Mouse (Mus musculus) embryonic facial prominence, embryonic 14.5 days (tissue): ENCODE results near the gene Gm43518. TPM values are rescaled to one million over a fixed set of nuclear protein-coding genes. Genes with fewer than 3 reads are reported as not detected.
A peak's percentile ranks its signal among the peaks of the same experiment; 100 is the strongest.

ENCODE experiments used
- ATAC-seq: fragments of 200-750 bp; cut with Nextera tagmentation; 2 replicates; pipeline ENCODE4 v1.8.0; 2017; ENCODE audit warnings: low read depth, moderate number of reproducible peaks, moderate TSS enrichment
- DNase-seq: peaks from one replicate; pipeline ENCODE4 v3.0.0-alpha.2; 2015; ENCODE audit warnings: low spot score
- H3K27ac ChIP-seq: fragments of 300-500 bp; sonication (generic); replicated peaks from 2 replicates; pipeline ENCODE4 v1.5.1; 2014; ENCODE audit warnings: low read depth, mild to moderate bottlenecking, low read length, moderate library complexity
- H3K27me3 ChIP-seq: fragments of 300-500 bp; sonication (generic); replicated peaks from 2 replicates; pipeline ENCODE4 v1.6.1; 2014; ENCODE audit warnings: low read length; ENCODE audit not compliant: control insufficient read depth, insufficient read depth
- H3K36me3 ChIP-seq: fragments of 300-500 bp; sonication (generic); 2 replicates; pipeline ENCODE4 v1.6.1; 2014; ENCODE audit warnings: low read length, mixed read lengths; ENCODE audit not compliant: control insufficient read depth, insufficient read depth
- H3K4me1 ChIP-seq: fragments of 300-500 bp; sonication (generic); 2 replicates; pipeline ENCODE4 v1.6.1; 2014; ENCODE audit warnings: antibody characterized with exemption, low read length; ENCODE audit not compliant: control insufficient read depth, insufficient read depth
- H3K4me2 ChIP-seq: fragments of 300-500 bp; sonication (generic); 2 replicates; pipeline ENCODE4 v1.6.1; 2014; ENCODE audit warnings: low read depth, mild to moderate bottlenecking, low read length, moderate library complexity, mixed read lengths
- H3K4me3 ChIP-seq: fragments of 300-500 bp; sonication (generic); 2 replicates; pipeline ENCODE4 v1.5.1; 2014; ENCODE audit warnings: low read depth, mild to moderate bottlenecking, low read length
- H3K9ac ChIP-seq: fragments of 300-500 bp; sonication (generic); 2 replicates; pipeline ENCODE4 v1.6.1; 2014; ENCODE audit warnings: low read depth, mild to moderate bottlenecking, low read length, moderate library complexity, mixed read lengths
- H3K9me3 ChIP-seq: fragments of 300-500 bp; sonication (generic); 2 replicates; pipeline ENCODE4 v1.6.1; 2016; ENCODE audit warnings: low read length; ENCODE audit not compliant: control insufficient read depth
- WGBS: fragments of 180-500 bp; shearing (Covaris S2); extraction: QIAGEN DNeasy Blood & Tissue Kit; methylation state at CpG from one replicate; pipeline ENCODE4 v1.1.7; 2014; 5-methylcytosine and 5-hydroxymethylcytosine counted together
- polyA plus RNA-seq: library from polyadenylated mRNA; unstranded; fragments of >200 nt; fragmentation: Nextera tagmentation; extraction: Ambion mirVana; gene quantifications from 2 replicates; pipeline ENCODE4 v1.2.1, GENCODE M21; 2014

Gene Gm43518
- polyA plus RNA-seq, 1 experiment from 2014 or later: 0.67 TPM

GRCm38 (mm10) chr5:123946546-123946945 is 19.3 kb downstream of the Gm43518 start:
- Histone ChIP-seq H3K4me1 (no peaks in the 10 kb centered on the region), H3K9ac (no peak overlapping the region), H3K27me3 (no peaks in the 10 kb centered on the region), H3K4me2 (no peak overlapping the region), H3K27ac (no peak overlapping the region), H3K9me3 (no peaks in the 10 kb centered on the region), H3K36me3 (no peaks in the 10 kb centered on the region), H3K4me3 (no peak overlapping the region)
- WGBS: 57% methylated on average over 4 of the region's 4 CpGs
- no peak for DNase-seq
- ATAC-seq: no peak

DNA sequence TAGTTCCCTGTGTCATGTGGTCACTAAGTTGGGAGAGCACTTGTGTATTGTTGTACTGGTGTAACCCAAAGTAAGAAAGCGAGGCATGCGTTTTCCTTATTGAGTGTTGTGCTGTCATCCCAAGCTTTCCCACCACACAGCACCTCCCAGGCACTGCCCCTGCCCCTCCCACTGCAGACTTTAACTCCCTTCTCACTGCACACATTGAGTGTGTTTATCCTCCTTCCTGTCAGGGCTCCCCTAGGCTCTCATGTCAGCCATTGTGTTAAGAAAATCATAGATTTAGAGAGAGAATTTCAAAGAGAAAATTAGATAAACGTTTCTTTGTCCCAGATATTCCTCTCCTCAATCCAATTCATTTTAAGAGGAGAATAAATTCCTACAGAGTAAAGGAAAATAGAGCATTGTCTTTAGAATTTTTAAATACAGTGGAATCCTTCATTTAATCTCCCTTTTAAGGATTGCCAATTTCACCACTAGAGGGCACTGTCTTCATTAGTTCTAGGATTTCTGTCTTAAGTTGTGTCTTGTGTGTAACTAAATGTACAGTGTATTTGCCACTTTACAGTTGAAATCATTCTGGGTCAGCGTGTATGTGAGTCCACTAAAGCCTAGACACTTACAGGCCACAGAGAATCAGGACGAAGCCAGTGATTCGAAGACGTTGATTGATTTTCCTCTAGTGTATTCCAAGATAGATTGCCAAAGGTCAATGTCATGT is 20.0 kb downstream of the Gm43518 start:
- no peak for ATAC-seq
- no peak overlapping the region for H3K4me2 ChIP-seq
- H3K9ac ChIP-seq: no peak overlapping the region
- H3K9me3 ChIP-seq: no peaks in the 10 kb centered on the region
- H3K4me1 ChIP-seq: no peaks in the 10 kb centered on the region
- peak; percentile 80 for DNase-seq
- no peaks in the 10 kb centered on the region for H3K36me3 ChIP-seq
- no peak overlapping the region for H3K27ac ChIP-seq
- WGBS: 58% methylated on average over 7 of the region's 7 CpGs
- no peaks in the 10 kb centered on the region for H3K27me3 ChIP-seq
- no peak overlapping the region for H3K4me3 ChIP-seq

GRCm38 (mm10) chr5:123952365-123953045 is 25.3 kb downstream of the Gm43518 start:
- 57% methylated on average over 5 of the region's 5 CpGs for WGBS
- Histone ChIP-seq H3K36me3 (no peaks in the 10 kb centered on the region), H3K4me3 (no peak overlapping the region), H3K9me3 (no peaks in the 10 kb centered on the region), H3K27me3 (no peaks in the 10 kb centered on the region), H3K4me1 (no peaks in the 10 kb centered on the region), H3K4me2 (no peak overlapping the region), H3K27ac (no peak overlapping the region), H3K9ac (no peak overlapping the region)
- ATAC-seq (no peak), DNase-seq (no peak)

GRCm38 (mm10) chr5:123957213-123957612 is 30.0 kb downstream of the Gm43518 start:
- ATAC-seq (no peak), DNase-seq (no peak)
- H3K9me3 ChIP-seq: no peaks in the 10 kb centered on the region
- H3K9ac ChIP-seq: no peak overlapping the region
- no peaks in the 10 kb centered on the region for H3K4me1 ChIP-seq
- no peak overlapping the region for H3K27ac ChIP-seq
- no peaks in the 10 kb centered on the region for H3K27me3 ChIP-seq
- no peaks in the 10 kb centered on the region for H3K36me3 ChIP-seq
- no peak overlapping the region for H3K4me2 ChIP-seq
- 90% methylated on average over 8 of the region's 8 CpGs for WGBS
- H3K4me3 ChIP-seq: no peak overlapping the region

- WGBS: 63% methylated on average over 3 of the region's 3 CpGs
Measured at GRCm38 (mm10) chr5:123959018-123959417, 31.8 kb downstream of the Gm43518 start.

DNA sequence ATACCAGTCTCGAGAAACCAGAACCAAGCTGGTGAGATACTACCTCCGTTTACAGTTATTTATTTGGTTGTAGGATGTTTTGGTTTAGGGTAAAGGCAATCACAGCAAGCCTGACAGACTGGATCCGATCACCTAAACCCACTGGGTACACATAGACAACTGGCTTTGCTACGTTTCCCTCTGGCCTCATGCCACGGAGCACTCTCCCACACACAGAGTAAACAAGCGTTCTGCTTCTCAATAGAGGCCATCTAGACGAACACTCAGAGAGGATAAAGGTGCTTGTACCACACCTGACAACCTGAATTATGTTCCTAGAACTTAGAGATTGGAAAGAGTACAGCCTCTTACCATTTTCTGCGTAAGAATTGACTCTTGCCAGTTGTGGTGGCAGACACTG is 32.9 kb downstream of the Gm43518 start:
- DNase-seq: no peak
- H3K4me2 ChIP-seq: no peak overlapping the region
- H3K4me1 ChIP-seq: no peaks in the 10 kb centered on the region
- no peaks in the 10 kb centered on the region for H3K9me3 ChIP-seq
- ATAC-seq: no peak
- no peaks in the 10 kb centered on the region for H3K36me3 ChIP-seq
- H3K4me3 ChIP-seq: no peak overlapping the region
- H3K27ac ChIP-seq: no peak overlapping the region
- no peaks in the 10 kb centered on the region for H3K27me3 ChIP-seq
- 68% methylated on average over 8 of the region's 8 CpGs for WGBS
- H3K9ac ChIP-seq: no peak overlapping the region

More at GRCm38 (mm10) chr5:123959018-123959417, 31.8 kb downstream of the Gm43518 start:
- Histone ChIP-seq H3K27ac (no peak overlapping the region), H3K4me1 (no peaks in the 10 kb centered on the region), H3K4me3 (no peak overlapping the region), H3K9me3 (no peaks in the 10 kb centered on the region), H3K4me2 (no peak overlapping the region), H3K27me3 (no peaks in the 10 kb centered on the region), H3K9ac (no peak overlapping the region), H3K36me3 (no peaks in the 10 kb centered on the region)
- ATAC-seq (no peak), DNase-seq (no peak)

DNA sequence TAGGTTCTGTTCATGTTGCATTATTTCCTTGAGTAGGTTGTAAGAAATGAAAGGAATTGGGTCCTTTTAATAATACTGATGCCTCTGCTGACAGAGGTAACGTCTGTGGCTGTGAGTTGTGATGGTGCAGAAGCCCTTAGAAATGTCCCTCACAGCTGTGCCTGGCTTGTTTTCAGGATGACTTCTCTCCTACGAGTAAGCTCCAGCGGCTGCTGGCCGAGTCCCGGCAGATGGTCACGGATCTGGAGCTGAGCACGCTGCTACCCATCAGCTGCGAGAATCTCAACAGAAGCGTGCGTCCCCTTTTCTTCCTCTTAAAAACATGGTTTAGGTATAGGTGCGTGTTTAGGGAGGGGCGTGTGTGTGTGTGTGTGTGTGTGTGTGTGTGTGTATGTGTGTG is 33.8 kb downstream of the Gm43518 start:
- no peaks in the 10 kb centered on the region for H3K36me3 ChIP-seq
- WGBS: 85% methylated on average over 12 of the region's 12 CpGs
- no peak for ATAC-seq
- no peaks in the 10 kb centered on the region for H3K9me3 ChIP-seq
- no peak overlapping the region for H3K9ac ChIP-seq
- H3K4me2 ChIP-seq: no peak overlapping the region
- no peaks in the 10 kb centered on the region for H3K27me3 ChIP-seq
- no peak overlapping the region for H3K27ac ChIP-seq
- H3K4me3 ChIP-seq: no peak overlapping the region
- DNase-seq: no peak
- no peaks in the 10 kb centered on the region for H3K4me1 ChIP-seq

GRCm38 (mm10) chr5:123964208-123964607 is 37.0 kb downstream of the Gm43518 start:
- H3K9me3 ChIP-seq: no peaks in the 10 kb centered on the region
- H3K4me2 ChIP-seq: no peak overlapping the region
- ATAC-seq (no peak), DNase-seq (no peak)
- WGBS: 92% methylated on average over 4 of the region's 4 CpGs
- no peaks in the 10 kb centered on the region for H3K36me3 ChIP-seq
- H3K9ac ChIP-seq: no peak overlapping the region
- no peaks in the 10 kb centered on the region for H3K4me1 ChIP-seq
- no peak overlapping the region for H3K27ac ChIP-seq
- no peaks in the 10 kb centered on the region for H3K27me3 ChIP-seq
- no peak overlapping the region for H3K4me3 ChIP-seq

DNA sequence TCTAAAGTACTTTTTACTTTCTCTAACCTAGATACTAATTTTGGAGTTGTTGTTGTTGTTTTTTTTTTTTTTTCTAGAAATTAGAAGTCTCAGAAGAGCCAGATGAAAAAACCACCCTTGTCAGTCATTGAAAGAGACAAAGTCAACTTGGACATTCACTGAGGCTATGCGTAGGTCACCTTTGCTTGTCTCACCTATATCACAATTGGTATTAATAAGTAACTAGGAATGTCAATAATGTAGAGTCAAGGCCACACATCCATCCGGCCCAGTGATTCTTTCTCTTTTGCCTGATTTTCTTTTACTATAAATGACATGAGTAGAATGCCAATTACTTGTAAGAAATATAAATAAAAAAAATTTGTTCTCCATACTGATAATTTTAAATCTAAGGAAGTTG is 39.5 kb downstream of the Gm43518 start:
- no peaks in the 10 kb centered on the region for H3K4me1 ChIP-seq
- WGBS: 94% methylated on average over 2 of the region's 2 CpGs
- ATAC-seq (no peak), DNase-seq (no peak)
- no peaks in the 10 kb centered on the region for H3K36me3 ChIP-seq
- H3K27ac ChIP-seq: no peak overlapping the region
- no peak overlapping the region for H3K9ac ChIP-seq
- H3K9me3 ChIP-seq: no peaks in the 10 kb centered on the region
- H3K4me2 ChIP-seq: no peak overlapping the region
- H3K4me3 ChIP-seq: no peak overlapping the region
- no peaks in the 10 kb centered on the region for H3K27me3 ChIP-seq
